Mouse (Mus musculus) cerebellum, postnatal 14 days (tissue): ENCODE measurements around the gene Gpx6.
A peak's percentile ranks its signal among the peaks of the same experiment; 100 is the strongest.

ENCODE experiments used
- DNase-seq, 2 experiments: peaks; one replicate each; pipeline ENCODE4 v3.0.0; 2021; ENCODE audit warnings: mixed read lengths in 2 of 2

Gpx6 gene

GRCm38 (mm10) chr13:21311926-21312325 is at the start of gene Gpx6:
Gene Gpx6 (plus strand): TSS chr13:21312125.
- no peak for DNase-seq

- DNase-seq = no peak
These were observed 49.0 kb upstream of the Gpx6 start for GRCm38 (mm10) chr13:21262787-21263461.

- DNase-seq = no peak
These were observed 48.0 kb upstream of the Gpx6 start for GRCm38 (mm10) chr13:21263910-21264309.

- DNase-seq = peak; percentile 36 to 37
These were observed 47.6 kb upstream of the Gpx6 start for GRCm38 (mm10) chr13:21264366-21264765.

GRCm38 (mm10) chr13:21265736-21266135 is 46.2 kb upstream of the Gpx6 start:
- DNase-seq = no peak

- no peak for DNase-seq
These were observed 44.4 kb upstream of the Gpx6 start for GRCm38 (mm10) chr13:21267541-21267940.

GRCm38 (mm10) chr13:21268262-21268661 is 43.7 kb upstream of the Gpx6 start:
- no peak for DNase-seq

- peak; percentile 28 to 57 for DNase-seq
These were observed 36.7 kb upstream of the Gpx6 start for GRCm38 (mm10) chr13:21275021-21275814.

GRCm38 (mm10) chr13:21275815-21276550 is 35.9 kb upstream of the Gpx6 start:
- peak; percentile 90 to 91 for DNase-seq

- DNase-seq = peak; percentile 22 to 24
These were observed 35.4 kb upstream of the Gpx6 start for GRCm38 (mm10) chr13:21276551-21276950.

- peak in 1 of 2 experiments; percentile 18 for DNase-seq
These were observed 32.8 kb upstream of the Gpx6 start for GRCm38 (mm10) chr13:21279076-21279475.

- peak; percentile 93 to 97 for DNase-seq
These were observed 32.4 kb upstream of the Gpx6 start for GRCm38 (mm10) chr13:21279559-21279958.

GRCm38 (mm10) chr13:21292631-21293030 is 19.3 kb upstream of the Gpx6 start, which contains the start of gene Gpx5:
Gene Gpx5 (minus strand): TSS chr13:21292731.
- DNase-seq = no peak

- no peak for DNase-seq
These were observed 13.4 kb upstream of the Gpx6 start for GRCm38 (mm10) chr13:21298557-21298956.

- no peak for DNase-seq
These were observed 7.3 kb upstream of the Gpx6 start for GRCm38 (mm10) chr13:21304483-21305066.

GRCm38 (mm10) chr13:21309788-21310187 is 2.1 kb upstream of the Gpx6 start:
- DNase-seq = no peak

GRCm38 (mm10) chr13:21312854-21313253 is 929 bp downstream of the Gpx6 start:
- DNase-seq = no peak

GRCm38 (mm10) chr13:21313903-21314302 is 2.0 kb downstream of the Gpx6 start:
- no peak for DNase-seq

- no peak for DNase-seq
These were observed 8.3 kb downstream of the Gpx6 start for GRCm38 (mm10) chr13:21320262-21320661.

- DNase-seq = peak; percentile 10 to 22
These were observed 10.1 kb downstream of the Gpx6 start for GRCm38 (mm10) chr13:21321890-21322494.

- DNase-seq = peak; percentile 63 to 64
These were observed 10.8 kb downstream of the Gpx6 start for GRCm38 (mm10) chr13:21322509-21323375.
